Mouse (Mus musculus) liver, adult 2 months (tissue): ENCODE data around the gene Mypop.

Source experiments
- CTCF ChIP-seq: fragments of 200-500 bp; IDR thresholded peaks from 2 replicates; pipeline ENCODE4 v1.5.1; 2011; ENCODE audit warnings: low read depth, low read length, control low read depth
- POLR2A ChIP-seq: fragments of 200-500 bp; IDR thresholded peaks from 2 replicates; pipeline ENCODE4 v1.6.1; 2011; ENCODE audit warnings: low read length, control low read depth; ENCODE audit not compliant: insufficient read depth; ENCODE audit errors: extremely low read depth

DNA sequence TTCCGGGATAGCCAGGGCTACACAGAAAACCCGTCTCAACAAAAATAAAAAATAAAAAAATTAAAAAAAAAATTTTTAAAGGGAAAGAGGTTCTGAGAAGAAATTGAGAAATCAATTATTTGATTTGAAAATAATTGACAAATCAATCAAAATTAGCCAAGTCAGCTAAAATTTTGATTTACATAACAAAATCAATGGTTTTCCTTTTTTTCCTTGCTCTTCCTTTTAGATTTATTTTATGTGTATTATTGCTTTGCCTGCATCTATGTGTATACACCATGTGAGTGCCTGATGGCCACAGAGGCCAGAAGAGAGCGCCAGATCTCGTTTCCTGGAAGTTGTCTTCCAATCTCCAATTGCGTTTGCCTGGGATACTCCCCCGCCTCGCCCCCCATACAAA, 26.9 kb downstream of the Mypop start:
- TF ChIP-seq POLR2A: no peak
- TF ChIP-seq CTCF: no peak
